Mouse (Mus musculus) hindbrain, embryonic 15.5 days (tissue): ENCODE measurements at regions not wholly inside any gene's neighbourhood (a gene's known extent, or its start where the extent isn't known, plus 50 kb on each side); places are given as distances from the start of the nearest gene placed in this dataset.

Experiments used
- ATAC-seq: fragments of 200-750 bp; cut with Nextera tagmentation; 2 replicates; pipeline ENCODE4 v1.8.0; 2017; ENCODE audit warnings: low read depth, moderate number of reproducible peaks, moderate TSS enrichment; ENCODE audit not compliant: low FRiP score
- H3K27ac ChIP-seq: fragments of 300-500 bp; sonication (generic); replicated peaks from 2 replicates; pipeline ENCODE4 v1.5.1; 2015; ENCODE audit warnings: mild to moderate bottlenecking, inconsistent platforms
- H3K27me3 ChIP-seq: fragments of 300-500 bp; sonication (generic); 2 replicates; pipeline ENCODE4 v1.6.1; 2015; ENCODE audit warnings: control low read depth, inconsistent platforms
- H3K36me3 ChIP-seq: fragments of 300-500 bp; sonication (generic); 2 replicates; pipeline ENCODE4 v1.6.1; 2015; ENCODE audit warnings: control low read depth, inconsistent platforms
- H3K4me1 ChIP-seq: fragments of 300-500 bp; sonication (generic); replicated peaks from 2 replicates; pipeline ENCODE4 v1.6.1; 2015; ENCODE audit warnings: control low read depth, inconsistent platforms
- H3K4me2 ChIP-seq: fragments of 300-500 bp; sonication (generic); 2 replicates; pipeline ENCODE4 v1.6.1; 2015; ENCODE audit warnings: moderate library complexity, mild to moderate bottlenecking, inconsistent platforms
- H3K4me3 ChIP-seq: fragments of 300-500 bp; sonication (generic); 2 replicates; pipeline ENCODE4 v1.5.1; 2015; ENCODE audit warnings: mild to moderate bottlenecking, inconsistent platforms
- H3K9ac ChIP-seq: fragments of 300-500 bp; sonication (generic); 2 replicates; pipeline ENCODE4 v1.6.1; 2015; ENCODE audit warnings: inconsistent platforms
- H3K9me3 ChIP-seq: fragments of 300-500 bp; sonication (generic); 2 replicates; pipeline ENCODE4 v1.6.1; 2016; ENCODE audit warnings: control low read depth, inconsistent platforms
- WGBS: fragments of 180-500 bp; shearing (Covaris S2); methylation state at CpG from one replicate; pipeline ENCODE4 v1.1.7; 2015; 5-methylcytosine and 5-hydroxymethylcytosine counted together

- Histone ChIP-seq H3K4me3 (no peak overlapping the region), H3K27ac (no peak overlapping the region), H3K9ac (no peak overlapping the region), H3K4me1 (no peaks in the 10 kb centered on the region), H3K4me2 (no peak overlapping the region), H3K9me3 (no peaks in the 10 kb centered on the region), H3K36me3 (no peaks in the 10 kb centered on the region), H3K27me3 (no peaks in the 10 kb centered on the region)
- no peak for ATAC-seq
- WGBS, result 96% methylated on average over 2 of the region's 2 CpGs
Measured at GRCm38 (mm10) chr6:143477396-143477795, 310.4 kb downstream of the Etnk1 start.

DNA sequence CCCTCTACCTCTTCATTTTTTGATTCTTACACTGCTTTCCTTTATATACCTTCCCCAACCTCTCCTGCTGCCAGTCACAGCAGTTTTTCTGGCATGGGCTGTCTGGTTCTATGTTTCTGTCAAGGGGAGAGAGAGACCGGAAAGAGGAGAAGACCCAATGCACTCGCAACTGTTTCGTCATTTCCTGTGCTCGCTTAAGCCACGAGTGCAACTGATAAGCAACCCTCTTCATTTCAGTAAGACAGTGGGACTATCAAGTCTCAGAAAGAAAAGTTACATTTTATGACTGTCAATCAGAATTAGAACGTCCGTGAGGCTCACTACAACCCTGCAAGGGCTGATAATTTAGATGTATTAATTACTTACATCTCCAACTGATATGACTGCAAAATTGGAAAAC lies 312.2 kb downstream of the Etnk1 start:
- no peak for ATAC-seq
- no peaks in the 10 kb centered on the region for H3K27me3 ChIP-seq
- H3K9ac ChIP-seq, result no peak overlapping the region
- 82% methylated on average over 7 of the region's 7 CpGs for WGBS
- H3K27ac ChIP-seq, result no peak overlapping the region
- H3K4me2 ChIP-seq, result no peak overlapping the region
- no peaks in the 10 kb centered on the region for H3K36me3 ChIP-seq
- no peak overlapping the region for H3K4me3 ChIP-seq
- no peaks in the 10 kb centered on the region for H3K4me1 ChIP-seq
- no peaks in the 10 kb centered on the region for H3K9me3 ChIP-seq

DNA sequence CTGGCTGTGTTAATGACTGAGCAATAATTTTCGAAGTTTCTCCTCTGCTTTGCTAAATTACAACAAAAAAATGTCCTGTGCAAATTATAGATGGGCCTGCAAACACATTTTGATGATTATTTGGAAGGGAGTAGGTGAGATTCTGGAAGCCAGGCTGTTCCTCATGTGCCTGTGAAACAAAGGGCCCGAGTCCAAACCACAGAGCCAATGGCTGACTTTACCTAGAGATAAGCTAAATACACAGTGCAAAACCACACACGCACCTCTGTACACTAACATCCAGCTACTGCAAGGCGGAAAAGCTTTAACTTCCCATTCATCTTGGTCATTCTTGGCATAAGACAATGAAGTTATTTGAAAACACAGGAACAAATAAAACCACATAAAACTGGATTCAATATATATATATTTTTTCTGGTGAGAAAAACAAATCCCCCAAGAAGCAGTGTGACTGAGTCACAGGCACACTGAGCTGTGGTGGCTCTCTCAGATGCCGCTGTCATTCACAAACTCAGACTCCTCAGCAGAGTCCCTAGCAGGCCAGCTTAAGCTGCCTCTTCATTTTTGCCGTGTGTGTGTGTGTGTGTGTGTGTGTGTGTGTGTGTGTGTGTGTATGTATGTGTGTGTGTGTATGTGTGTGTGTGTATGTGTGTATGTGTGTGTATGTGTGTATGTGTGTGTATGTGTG lies 312.8 kb downstream of the Etnk1 start:
- Histone ChIP-seq H3K27me3 (no peaks in the 10 kb centered on the region), H3K27ac (no peak overlapping the region), H3K4me3 (no peak overlapping the region), H3K4me1 (no peaks in the 10 kb centered on the region), H3K4me2 (no peak overlapping the region), H3K36me3 (no peaks in the 10 kb centered on the region), H3K9me3 (no peaks in the 10 kb centered on the region), H3K9ac (no peak overlapping the region)
- ATAC-seq, result no peak
- 89% methylated on average over 6 of the region's 6 CpGs for WGBS

- no peak overlapping the region for H3K9ac ChIP-seq
- no peak overlapping the region for H3K4me2 ChIP-seq
- no peaks in the 10 kb centered on the region for H3K4me1 ChIP-seq
- no peaks in the 10 kb centered on the region for H3K27me3 ChIP-seq
- no peaks in the 10 kb centered on the region for H3K36me3 ChIP-seq
- no peak overlapping the region for H3K27ac ChIP-seq
- no peak overlapping the region for H3K4me3 ChIP-seq
- H3K9me3 ChIP-seq, result no peaks in the 10 kb centered on the region
- no peak for ATAC-seq
- 84% methylated on average over 4 of the region's 4 CpGs for WGBS
Measured at GRCm38 (mm10) chr6:143482272-143482671, 315.3 kb downstream of the Etnk1 start.

GRCm38 (mm10) chr6:143482868-143483267 lies 315.8 kb downstream of the Etnk1 start:
- Histone ChIP-seq H3K4me3 (no peak overlapping the region), H3K27me3 (no peaks in the 10 kb centered on the region), H3K27ac (no peak overlapping the region), H3K4me2 (no peak overlapping the region), H3K9ac (no peak overlapping the region), H3K36me3 (no peaks in the 10 kb centered on the region), H3K4me1 (no peaks in the 10 kb centered on the region), H3K9me3 (no peaks in the 10 kb centered on the region)
- ATAC-seq, result no peak
- 93% methylated on average over 6 of the region's 6 CpGs for WGBS

DNA sequence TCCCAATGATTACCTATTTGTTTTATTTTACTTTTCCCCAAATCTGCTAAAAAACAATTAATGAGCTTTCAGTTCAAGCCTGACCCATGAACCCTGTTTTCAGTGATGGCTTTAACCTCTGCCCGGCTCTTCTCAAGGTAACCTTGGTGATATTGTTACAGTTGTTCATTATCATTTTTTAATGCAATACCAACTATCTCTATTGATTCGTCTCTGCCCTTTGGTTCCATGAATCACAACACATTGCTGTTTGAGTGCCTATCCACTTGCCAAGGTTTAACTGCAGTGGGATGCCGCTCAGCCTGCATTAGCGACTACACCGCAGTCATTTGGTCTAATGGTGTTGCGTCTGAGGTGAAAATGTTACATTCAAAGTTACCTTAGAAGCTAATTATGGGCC lies 317.9 kb downstream of the Etnk1 start:
- H3K4me1 ChIP-seq, result no peaks in the 10 kb centered on the region
- no peak for ATAC-seq
- H3K27ac ChIP-seq, result no peak overlapping the region
- no peaks in the 10 kb centered on the region for H3K9me3 ChIP-seq
- H3K36me3 ChIP-seq, result no peaks in the 10 kb centered on the region
- WGBS, result 96% methylated on average over 6 of the region's 6 CpGs
- no peaks in the 10 kb centered on the region for H3K27me3 ChIP-seq
- no peak overlapping the region for H3K4me3 ChIP-seq
- H3K9ac ChIP-seq, result no peak overlapping the region
- no peak overlapping the region for H3K4me2 ChIP-seq

DNA sequence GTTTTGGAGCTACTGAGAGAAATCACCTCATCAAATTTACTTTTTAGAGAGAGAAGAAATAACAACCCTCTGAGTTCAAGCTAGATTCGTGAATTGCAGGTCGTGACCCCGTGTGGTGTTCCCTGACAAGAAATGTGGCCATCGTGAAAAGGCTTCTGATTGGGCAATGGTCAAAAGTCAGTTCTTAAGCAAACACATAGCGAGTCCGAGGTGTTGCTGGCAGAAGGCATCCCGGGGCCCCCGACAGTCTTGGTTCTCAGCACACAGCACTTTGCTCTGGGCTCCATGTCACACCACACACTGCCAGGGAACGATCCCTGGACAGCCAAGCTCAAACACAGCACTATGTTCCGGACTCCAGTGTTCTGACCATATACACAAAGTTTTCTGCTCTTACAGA lies 320.0 kb downstream of the Etnk1 start:
- no peak for ATAC-seq
- Histone ChIP-seq H3K4me2 (no peak overlapping the region), H3K4me1 (no peaks in the 10 kb centered on the region), H3K36me3 (no peaks in the 10 kb centered on the region), H3K9ac (no peak overlapping the region), H3K27me3 (no peaks in the 10 kb centered on the region), H3K4me3 (no peak overlapping the region), H3K9me3 (no peaks in the 10 kb centered on the region), H3K27ac (no peak overlapping the region)
- 89% methylated on average over 10 of the region's 10 CpGs for WGBS

GRCm38 (mm10) chr6:143490019-143490418 lies 323.0 kb downstream of the Etnk1 start:
- Histone ChIP-seq H3K9ac (no peak overlapping the region), H3K4me3 (no peak overlapping the region), H3K4me1 (no peaks in the 10 kb centered on the region), H3K36me3 (no peaks in the 10 kb centered on the region), H3K4me2 (no peak overlapping the region), H3K27ac (no peak overlapping the region), H3K27me3 (no peaks in the 10 kb centered on the region), H3K9me3 (no peaks in the 10 kb centered on the region)
- no peak for ATAC-seq
- 97% methylated on average over 6 of the region's 6 CpGs for WGBS

DNA sequence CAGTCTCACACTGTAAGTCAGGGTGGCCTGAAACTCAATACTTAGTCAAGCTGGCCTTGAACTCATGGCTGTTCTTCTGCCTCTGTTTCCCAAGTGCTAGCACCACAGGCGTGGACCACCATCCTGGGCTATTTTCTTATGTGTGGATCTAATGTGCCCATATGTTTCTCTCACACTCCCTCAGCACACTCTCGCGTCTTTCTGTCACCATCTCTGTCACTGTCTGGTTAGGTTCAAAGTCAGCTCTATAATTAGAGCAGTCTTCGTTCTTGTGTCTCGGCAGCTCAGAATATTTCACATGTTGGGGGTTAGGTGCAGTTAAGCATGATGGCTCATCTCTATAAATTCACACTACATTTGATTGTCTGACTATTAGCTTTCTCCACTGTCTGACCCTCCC lies 324.4 kb downstream of the Etnk1 start:
- no peaks in the 10 kb centered on the region for H3K27me3 ChIP-seq
- H3K36me3 ChIP-seq, result no peaks in the 10 kb centered on the region
- WGBS, result 98% methylated on average over 5 of the region's 5 CpGs
- no peak overlapping the region for H3K4me3 ChIP-seq
- no peaks in the 10 kb centered on the region for H3K9me3 ChIP-seq
- H3K27ac ChIP-seq, result no peak overlapping the region
- ATAC-seq, result no peak
- no peaks in the 10 kb centered on the region for H3K4me1 ChIP-seq
- no peak overlapping the region for H3K9ac ChIP-seq
- no peak overlapping the region for H3K4me2 ChIP-seq

DNA sequence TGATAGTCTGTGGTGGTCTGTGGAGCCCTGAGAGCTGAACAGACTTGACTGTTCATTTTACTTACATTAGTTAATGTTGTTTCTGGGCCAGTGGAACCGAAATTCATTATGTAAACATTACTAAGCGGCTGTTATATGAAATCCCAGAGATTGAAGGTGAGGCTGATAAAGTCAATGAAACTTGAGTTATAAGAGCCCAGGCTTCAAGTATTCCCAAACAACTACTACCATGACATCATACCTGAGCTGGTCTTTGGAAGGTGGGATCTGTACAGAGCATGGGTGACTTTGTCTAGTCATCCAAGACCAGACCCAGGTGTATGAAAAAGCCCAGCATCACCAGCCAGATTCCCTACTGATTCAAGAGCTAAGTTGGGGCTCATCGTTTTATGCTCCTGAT lies 326.5 kb downstream of the Etnk1 start:
- ATAC-seq, result no peak
- Histone ChIP-seq H3K4me3 (no peak overlapping the region), H3K9ac (no peak overlapping the region), H3K4me2 (no peak overlapping the region), H3K27ac (no peak overlapping the region), H3K27me3 (no peaks in the 10 kb centered on the region), H3K9me3 (no peaks in the 10 kb centered on the region), H3K36me3 (no peaks in the 10 kb centered on the region), H3K4me1 (no peaks in the 10 kb centered on the region)
- 91% methylated on average over 3 of the region's 3 CpGs for WGBS

- H3K4me3 ChIP-seq, result no peak overlapping the region
- ATAC-seq, result no peak
- no peak overlapping the region for H3K27ac ChIP-seq
- H3K36me3 ChIP-seq, result no peaks in the 10 kb centered on the region
- H3K27me3 ChIP-seq, result no peaks in the 10 kb centered on the region
- no peak overlapping the region for H3K9ac ChIP-seq
- no peak overlapping the region for H3K4me2 ChIP-seq
- no peaks in the 10 kb centered on the region for H3K9me3 ChIP-seq
- 78% methylated on average over 11 of the region's 11 CpGs for WGBS
- no peaks in the 10 kb centered on the region; the same call in 1 of the 2 replicates for H3K4me1 ChIP-seq
Measured at GRCm38 (mm10) chr6:143494341-143494740, 327.3 kb downstream of the Etnk1 start.

DNA sequence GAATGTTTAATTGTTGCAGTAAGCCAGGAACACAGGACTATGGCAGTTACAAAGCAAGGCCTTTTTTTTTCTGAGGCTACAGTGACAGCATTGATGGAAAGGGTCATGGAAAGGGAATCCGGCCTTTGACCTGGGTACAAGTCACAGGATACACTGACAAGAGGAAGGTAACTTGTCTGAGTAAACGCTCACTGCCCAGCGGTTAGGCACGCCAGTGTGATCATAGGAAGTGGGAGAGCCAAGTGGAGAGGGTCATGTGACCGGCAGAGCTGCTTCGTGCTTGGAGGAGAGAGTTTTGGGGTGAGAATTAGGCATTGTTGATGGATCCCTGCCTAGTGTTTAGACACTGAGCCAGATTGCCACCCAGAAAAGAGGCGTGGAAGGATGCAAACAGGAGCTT lies 327.9 kb downstream of the Etnk1 start:
- WGBS, result 76% methylated on average over 7 of the region's 7 CpGs
- H3K27me3 ChIP-seq, result no peaks in the 10 kb centered on the region
- ATAC-seq, result no peak
- H3K9ac ChIP-seq, result no peak overlapping the region
- H3K36me3 ChIP-seq, result no peaks in the 10 kb centered on the region
- H3K4me2 ChIP-seq, result no peak overlapping the region
- H3K27ac ChIP-seq, result no peak overlapping the region
- no peak overlapping the region for H3K4me3 ChIP-seq
- no peaks in the 10 kb centered on the region; the same call in 1 of the 2 replicates for H3K4me1 ChIP-seq
- no peaks in the 10 kb centered on the region for H3K9me3 ChIP-seq

GRCm38 (mm10) chr6:143498764-143499163 lies 331.7 kb downstream of the Etnk1 start:
- ATAC-seq, result no peak
- no peaks in the 10 kb centered on the region; the same call in 1 of the 2 replicates for H3K4me1 ChIP-seq
- 59% methylated on average over 14 of the region's 14 CpGs for WGBS
- H3K4me3 ChIP-seq, result no peak overlapping the region
- H3K9ac ChIP-seq, result no peak overlapping the region
- H3K27me3 ChIP-seq, result no peaks in the 10 kb centered on the region
- no peaks in the 10 kb centered on the region for H3K9me3 ChIP-seq
- H3K4me2 ChIP-seq, result peak overlapping the region; percentile 7; the same call in 1 of the 2 replicates
- no peaks in the 10 kb centered on the region for H3K36me3 ChIP-seq
- no peak overlapping the region for H3K27ac ChIP-seq
